Mouse (Mus musculus) heart, embryonic 14.5 days (tissue): ENCODE measurements around the gene Tubg2. TPM values are rescaled to one million over a fixed set of nuclear protein-coding genes. Genes with fewer than 3 reads are reported as not detected.

Source experiments
- ATAC-seq: fragments of 200-750 bp; cut with Nextera tagmentation; 2 replicates; pipeline ENCODE4 v1.8.0; 2017; ENCODE audit warnings: low read depth, moderate TSS enrichment; ENCODE audit not compliant: insufficient number of reproducible peaks, insufficient read depth, low FRiP score
- H3K27ac ChIP-seq, 2 experiments: fragments of 200-500 bp in 1 of 2; fragments of 300-500 bp in 1 of 2; sonication (generic) in 1 of 2; replicated peaks in 1 of 2; 2 replicates each; pipeline ENCODE4 v1.5.1; 2012 to 2014; ENCODE audit warnings: low read depth in 2 of 2, low read length in 2 of 2, control low read depth in 1 of 2, mild to moderate bottlenecking in 1 of 2, mixed read lengths in 1 of 2; ENCODE audit not compliant: control insufficient read depth in 1 of 2, insufficient read depth in 1 of 2
- H3K27me3 ChIP-seq: fragments of 300-500 bp; sonication (generic); 2 replicates; pipeline ENCODE4 v1.6.1; 2014; ENCODE audit warnings: mild to moderate bottlenecking, low read length, control low read depth; ENCODE audit not compliant: control insufficient read depth, insufficient read depth
- H3K36me3 ChIP-seq: fragments of 300-500 bp; sonication (generic); 2 replicates; pipeline ENCODE4 v1.6.1; 2014; ENCODE audit warnings: mild to moderate bottlenecking, control low read depth, low read length, mixed read lengths; ENCODE audit not compliant: control insufficient read depth, insufficient read depth
- H3K4me1 ChIP-seq, 2 experiments: fragments of 200-500 bp in 1 of 2; fragments of 300-500 bp in 1 of 2; sonication (generic) in 1 of 2; 2 replicates each; pipeline ENCODE4 v1.6.1; 2012 to 2014; ENCODE audit warnings: low read length in 2 of 2, control low read depth in 1 of 2, mixed read lengths in 1 of 2; ENCODE audit not compliant: control insufficient read depth in 2 of 2, insufficient read depth in 2 of 2
- H3K4me2 ChIP-seq: fragments of 300-500 bp; sonication (generic); 2 replicates; pipeline ENCODE4 v1.6.1; 2014; ENCODE audit warnings: mild to moderate bottlenecking, low read length
- H3K4me3 ChIP-seq, 2 experiments: fragments of 200-500 bp in 1 of 2; fragments of 300-500 bp in 1 of 2; sonication (generic) in 1 of 2; 2 replicates each; pipeline ENCODE4 v1.5.1; 2012 to 2014; ENCODE audit warnings: low read length in 2 of 2, mild to moderate bottlenecking in 2 of 2, control low read depth in 1 of 2, low read depth in 1 of 2, moderate library complexity in 1 of 2; ENCODE audit not compliant: control insufficient read depth in 1 of 2, insufficient read depth in 1 of 2
- H3K9ac ChIP-seq: fragments of 300-500 bp; sonication (generic); 2 replicates; pipeline ENCODE4 v1.6.1; 2014; ENCODE audit warnings: mild to moderate bottlenecking, low read length
- H3K9me3 ChIP-seq: fragments of 300-500 bp; sonication (generic); 2 replicates; pipeline ENCODE4 v1.6.1; 2016; ENCODE audit warnings: low read length, control low read depth; ENCODE audit not compliant: control insufficient read depth
- WGBS: fragments of 180-500 bp; shearing (Covaris S2); extraction: QIAGEN DNeasy Blood & Tissue Kit; methylation state at CpG from one replicate; pipeline ENCODE4 v1.1.7; 2014; 5-methylcytosine and 5-hydroxymethylcytosine counted together
- microRNA-seq: library from miRNA; unstranded; fragments of <30 nt; microRNA quantifications from one replicate; pipeline ENCODE4, GENCODE M21; 2016
- polyA plus RNA-seq: library from polyadenylated mRNA; unstranded; fragments of >200 nt; fragmentation: Nextera tagmentation; extraction: Ambion mirVana; gene quantifications from 2 replicates; pipeline ENCODE4 v1.2.1, GENCODE M21; 2014

Gene Tubg2
- polyA plus RNA-seq, 1 experiment from 2014 or later: 4.1 TPM

- H3K27ac ChIP-seq: 0 out of 4 replicates have a peak overlapping the region, but pooled peaks have one; percentile 9 to 25
- H3K4me1 ChIP-seq: peaks cover 27 to 43% of the 10 kb centered on the region in 2 experiments
- H3K9me3 ChIP-seq: no peaks in the 10 kb centered on the region
- ATAC-seq: no peak
- no peaks in the 10 kb centered on the region for H3K27me3 ChIP-seq
- H3K4me3 ChIP-seq: no peak overlapping the region
- peaks cover 53% of the 10 kb centered on the region for H3K36me3 ChIP-seq
- WGBS: 79% methylated on average over 6 of the region's 6 CpGs
- no peak overlapping the region for H3K4me2 ChIP-seq
- no peak overlapping the region for H3K9ac ChIP-seq
These were observed 38.9 kb downstream of the Tubg2 start for GRCm38 (mm10) chr11:101194643-101195042.

- no peak for ATAC-seq
- H3K9me3 ChIP-seq: no peaks in the 10 kb centered on the region
- H3K27me3 ChIP-seq: no peaks in the 10 kb centered on the region
- H3K36me3 ChIP-seq: peaks cover 58% of the 10 kb centered on the region
- no peak overlapping the region for H3K4me3 ChIP-seq
- no peak overlapping the region for H3K4me2 ChIP-seq
- peaks cover 24 to 38% of the 10 kb centered on the region in 2 experiments for H3K4me1 ChIP-seq
- no peak overlapping the region for H3K9ac ChIP-seq
- WGBS: 82% methylated on average over 1 of the region's 1 CpGs
- H3K27ac ChIP-seq: no peak overlapping the region
These were observed 39.4 kb downstream of the Tubg2 start for GRCm38 (mm10) chr11:101195101-101195500.

- Histone ChIP-seq H3K36me3 (peaks cover 62% of the 10 kb centered on the region), H3K4me2 (no peak overlapping the region), H3K27me3 (no peaks in the 10 kb centered on the region), H3K9ac (no peak overlapping the region), H3K27ac (no peak overlapping the region), H3K9me3 (no peaks in the 10 kb centered on the region), H3K4me1 (peaks cover 20 to 33% of the 10 kb centered on the region in 2 experiments), H3K4me3 (no peak overlapping the region)
- ATAC-seq: no peak
- WGBS: 85% methylated on average over 8 of the region's 8 CpGs
These were observed 39.9 kb downstream of the Tubg2 start for GRCm38 (mm10) chr11:101195571-101195970.

GRCm38 (mm10) chr11:101196175-101196574 lies 40.5 kb downstream of the Tubg2 start:
- peaks cover 15 to 27% of the 10 kb centered on the region in 2 experiments for H3K4me1 ChIP-seq
- no peak overlapping the region for H3K27ac ChIP-seq
- H3K4me2 ChIP-seq: no peak overlapping the region
- 84% methylated on average over 8 of the region's 8 CpGs for WGBS
- H3K9me3 ChIP-seq: no peaks in the 10 kb centered on the region
- H3K4me3 ChIP-seq: no peak overlapping the region
- no peak overlapping the region for H3K9ac ChIP-seq
- H3K27me3 ChIP-seq: no peaks in the 10 kb centered on the region
- ATAC-seq: no peak
- H3K36me3 ChIP-seq: peaks cover 65% of the 10 kb centered on the region

- Histone ChIP-seq H3K4me3 (no peak overlapping the region), H3K4me2 (no peak overlapping the region), H3K9ac (no peak overlapping the region), H3K27me3 (no peaks in the 10 kb centered on the region), H3K36me3 (peaks cover 79% of the 10 kb centered on the region), H3K27ac (no peak overlapping the region), H3K9me3 (no peaks in the 10 kb centered on the region), H3K4me1 (peaks cover 0 to 5% of the 10 kb centered on the region in 2 experiments; a peak in 1 of 4 replicates)
- no peak for ATAC-seq
- WGBS: 86% methylated on average over 3 of the region's 3 CpGs
These were observed 43.8 kb downstream of the Tubg2 start for GRCm38 (mm10) chr11:101199555-101199954.

GRCm38 (mm10) chr11:101200986-101201385 lies 45.3 kb downstream of the Tubg2 start:
- WGBS: 23% methylated on average over 7 of the region's 7 CpGs
- no peaks in the 10 kb centered on the region for H3K27me3 ChIP-seq
- no peak overlapping the region for H3K27ac ChIP-seq
- H3K4me1 ChIP-seq: no peaks in the 10 kb centered on the region
- no peak overlapping the region for H3K9ac ChIP-seq
- peaks cover 83% of the 10 kb centered on the region for H3K36me3 ChIP-seq
- no peak for ATAC-seq
- H3K4me3 ChIP-seq: no peak overlapping the region
- no peaks in the 10 kb centered on the region for H3K9me3 ChIP-seq
- no peak overlapping the region for H3K4me2 ChIP-seq

Small RNA genes lying within 50 kb of the gene (microRNA-seq; reads per million reads assigned to microRNA genes)
- gene Gm27626: not detected

Other genes starting within 250 kb of the Tubg2 start
- 51.8 and 53.3 TPM in 2 replicates for gene Stat3, start 216.4 kb upstream of the Tubg2 start, polyA plus RNA-seq
- 200 and 204 TPM in 2 replicates for gene Cavin1, start 185.0 kb upstream of the Tubg2 start, polyA plus RNA-seq
- gene Atp6v0a1, start 146.5 kb upstream of the Tubg2 start, polyA plus RNA-seq: 54.8 and 57.2 TPM in 2 replicates
- gene Naglu, start 85.9 kb upstream of the Tubg2 start, polyA plus RNA-seq: 12.5 and 13.0 TPM in 2 replicates
- 0.30 TPM in 1 of 2 replicates, not detected in the other for gene Hsd17b1, start 77.5 kb upstream of the Tubg2 start, polyA plus RNA-seq
- gene Coasy, start 73.3 kb upstream of the Tubg2 start, polyA plus RNA-seq: 27.4 and 31.4 TPM in 2 replicates
- gene Mlx, start 68.6 kb upstream of the Tubg2 start, polyA plus RNA-seq: 32.4 and 35.7 TPM in 2 replicates
- gene Psmc3ip, start 60.5 kb upstream of the Tubg2 start, polyA plus RNA-seq: 22.8 and 22.9 TPM in 2 replicates
- gene Retreg3, start 36.0 kb upstream of the Tubg2 start, polyA plus RNA-seq: 6.7 and 8.0 TPM in 2 replicates
- gene Tubg1, start 36.0 kb upstream of the Tubg2 start, polyA plus RNA-seq: 63.1 and 68.6 TPM in 2 replicates
- gene Cntnap1, start 14.6 kb downstream of the Tubg2 start, polyA plus RNA-seq: 0.69 and 1.1 TPM in 2 replicates
- gene Plekhh3, start 15.4 kb downstream of the Tubg2 start, polyA plus RNA-seq: 11.3 and 12.8 TPM in 2 replicates
- 0.30 TPM in 1 of 2 replicates, not detected in the other for gene Ccr10, start 19.5 kb downstream of the Tubg2 start, polyA plus RNA-seq
- gene Ezh1, start 70.6 kb downstream of the Tubg2 start, polyA plus RNA-seq: 13.6 and 16.6 TPM in 2 replicates
- gene Ramp2, start 90.1 kb downstream of the Tubg2 start, polyA plus RNA-seq: 272 and 281 TPM in 2 replicates
- gene Vps25, start 97.8 kb downstream of the Tubg2 start, polyA plus RNA-seq: 111 and 123 TPM in 2 replicates
- 5.8 and 9.5 TPM in 2 replicates for gene Wnk4, start 104.7 kb downstream of the Tubg2 start, polyA plus RNA-seq
- 0.51 and 1.1 TPM in 2 replicates for gene Cntd1, start 123.1 kb downstream of the Tubg2 start, polyA plus RNA-seq
- 188 and 203 TPM in 2 replicates for gene Coa3, start 123.2 kb downstream of the Tubg2 start, polyA plus RNA-seq
- 134 and 149 TPM in 2 replicates for gene Becn1, start 146.4 kb downstream of the Tubg2 start, polyA plus RNA-seq
- 62.5 and 66.5 TPM in 2 replicates for gene Psme3, start 160.3 kb downstream of the Tubg2 start, polyA plus RNA-seq
- 0.55 and 0.84 TPM in 2 replicates for gene Aoc2, start 169.2 kb downstream of the Tubg2 start, polyA plus RNA-seq
- gene Aoc3, start 174.7 kb downstream of the Tubg2 start, polyA plus RNA-seq: 1.4 and 1.9 TPM in 2 replicates
- not detected in 2 replicates for gene G6pc, start 211.7 kb downstream of the Tubg2 start, polyA plus RNA-seq